Mouse (Mus musculus): ENCODE measurements around the gene Bsg.

DNA sequence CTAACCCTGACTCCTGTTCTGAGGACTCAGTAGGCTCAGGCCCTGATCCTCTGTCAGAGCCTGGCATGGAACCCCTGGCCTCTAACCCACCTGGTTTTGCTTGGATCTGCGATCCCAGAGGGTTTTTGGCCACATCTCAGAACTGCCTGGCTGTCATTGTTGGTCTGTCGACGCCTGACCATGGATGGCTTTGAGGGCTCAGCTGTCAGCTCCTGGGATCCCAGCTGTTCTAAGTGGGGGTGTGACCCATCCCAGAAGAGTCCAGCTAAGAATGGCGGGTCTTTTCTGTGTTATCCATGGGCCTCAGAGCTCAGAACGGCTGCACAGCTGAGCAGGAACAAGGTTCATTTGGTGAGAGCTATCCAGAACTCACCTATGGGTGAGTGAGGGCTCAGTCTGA lies 16.8 kb downstream of the Bsg start:
- TF ChIP-seq CTCF (IDR thresholded peaks at IDR 0.05; ENCODE audit: insufficient read depth, low read depth, low read length) = no peak
- no peak for TF ChIP-seq POLR2A (IDR thresholded peaks at IDR 0.05; ENCODE audit: insufficient read depth, low read depth, low read length)

Measured in olfactory bulb, adult 2 months (tissue).